Comparison of ENCODE assay signal across 7 mouse cellular contexts in genomic region chr3:108840000-108840715, GRCm38 (mm10). TPM values are rescaled to one million over a fixed set of nuclear protein-coding genes. Genes with fewer than 3 reads are reported as not detected.
DNase-seq lines count a peak whose midpoint lies in the region; ATAC-seq and TF ChIP-seq lines count a peak whose summit lies in the region.

Stxbp3 (minus strand) TSS chr3:108840526.

- H3K4me1 ChIP-seq in embryonic facial prominence, embryonic 10.5 days = peaks cover 19% of the 10 kb centered on the region
- no peaks in the 10 kb centered on the region for H3K4me1 ChIP-seq in intestine, postnatal 0 days (replicated peaks; ENCODE audit: control insufficient read depth, insufficient read depth, low read length)
- H3K4me1 ChIP-seq in midbrain, embryonic 12.5 days = 0 out of 2 replicates have a peak, but pooled peaks cover 2% of the 10 kb centered on the region
- H3K4me1 ChIP-seq in small intestine, adult 2 months (ENCODE audit: control insufficient read depth, insufficient read depth, insufficient read length, low read length) = peaks cover 7% of the 10 kb centered on the region

- peak within 1 kb of the TSS; percentile 80 for H3K4me3 ChIP-seq in embryonic facial prominence, embryonic 10.5 days
- peak within 1 kb of the TSS; percentile 83 for H3K4me3 ChIP-seq in intestine, postnatal 0 days (ENCODE audit: low read depth, low read length)
- H3K4me3 ChIP-seq in midbrain, embryonic 12.5 days = peak within 1 kb of the TSS; percentile 81
- H3K4me3 ChIP-seq in small intestine, adult 2 months (ENCODE audit: low read depth, low read length) = peak within 1 kb of the TSS; percentile 89

- peak; percentile 93 for TF ChIP-seq POLR2A in small intestine, adult 2 months (IDR thresholded peaks at IDR 0.05; ENCODE audit: low read depth, low read length)

- peak; percentile 99 for TF ChIP-seq CTCF in intestine, postnatal 0 days (IDR thresholded peaks at IDR 0.05; ENCODE audit: low read depth)
- TF ChIP-seq CTCF in small intestine, adult 2 months (IDR thresholded peaks at IDR 0.05; ENCODE audit: extremely low read depth, insufficient read length, insufficient replicate concordance, low read depth, low read length) = peak; percentile 95

- H3K9ac ChIP-seq in intestine, postnatal 0 days (ENCODE audit: low read depth, low read length) = peak within 1 kb of the TSS; percentile 67
- H3K9ac ChIP-seq in midbrain, embryonic 12.5 days (replicated peaks) = peak within 1 kb of the TSS; percentile 54

- H3K9me3 ChIP-seq in embryonic facial prominence, embryonic 10.5 days = no peaks in the 10 kb centered on the region
- H3K9me3 ChIP-seq in intestine, postnatal 0 days (ENCODE audit: control insufficient read depth) = no peaks in the 10 kb centered on the region
- no peaks in the 10 kb centered on the region for H3K9me3 ChIP-seq in midbrain, embryonic 12.5 days

- peaks cover 6% of the 10 kb centered on the region for H3K36me3 ChIP-seq in embryonic facial prominence, embryonic 10.5 days (replicated peaks)
- peaks cover 8% of the 10 kb centered on the region; the same call in 1 of the 2 replicates for H3K36me3 ChIP-seq in intestine, postnatal 0 days (ENCODE audit: control insufficient read depth, insufficient read depth)
- no peaks in the 10 kb centered on the region for H3K36me3 ChIP-seq in midbrain, embryonic 12.5 days
- H3K36me3 ChIP-seq in small intestine, adult 2 months (ENCODE audit: control insufficient read depth, insufficient read depth, low read length) = peaks cover 7% of the 10 kb centered on the region

- peak; percentile 95 for ATAC-seq in intestine, postnatal 0 days
- ATAC-seq in midbrain, embryonic 12.5 days (ENCODE audit: low FRiP score, low read depth) = peak; percentile 94

- no peaks in the 10 kb centered on the region for H3K27me3 ChIP-seq in embryonic facial prominence, embryonic 10.5 days (replicated peaks; ENCODE audit: low read depth, poor library complexity, severe bottlenecking)
- no peaks in the 10 kb centered on the region for H3K27me3 ChIP-seq in intestine, postnatal 0 days (replicated peaks; ENCODE audit: control insufficient read depth, insufficient read depth, low read length)
- no peaks in the 10 kb centered on the region for H3K27me3 ChIP-seq in midbrain, embryonic 12.5 days
- no peaks in the 10 kb centered on the region for H3K27me3 ChIP-seq in small intestine, adult 2 months (ENCODE audit: control insufficient read depth, insufficient read depth, low read length)

- peak within 1 kb of the TSS; percentile 86 for H3K27ac ChIP-seq in embryonic facial prominence, embryonic 10.5 days (replicated peaks)
- H3K27ac ChIP-seq in intestine, postnatal 0 days (ENCODE audit: low read depth, low read length) = peak within 1 kb of the TSS; percentile 86
- peak within 1 kb of the TSS; percentile 63 for H3K27ac ChIP-seq in midbrain, embryonic 12.5 days (replicated peaks)
- H3K27ac ChIP-seq in small intestine, adult 2 months (ENCODE audit: insufficient read depth, low read depth, low read length) = peak within 1 kb of the TSS; percentile 95

- DNase-seq in adrenal gland, postnatal 10 days = peak; percentile 100
- peak; percentile 98 for DNase-seq in embryonic facial prominence, embryonic 10.5 days (ENCODE audit: low spot score)
- no peak for DNase-seq in gonadal fat pad, adult 2 months (ENCODE audit: low read depth)
- peak; percentile 99 for DNase-seq in left cerebral cortex, postnatal 4 days

- WGBS in embryonic facial prominence, embryonic 10.5 days = under 1% methylated on average over 56 of the region's 56 CpGs
- 0% methylated on average over 56 of the region's 56 CpGs for WGBS in intestine, postnatal 0 days
- WGBS in midbrain, embryonic 12.5 days = under 1% methylated on average over 56 of the region's 56 CpGs
- 1% methylated on average over 56 of the region's 56 CpGs for WGBS in small intestine, adult 2 months

- intact Hi-C loops in left cerebral cortex, postnatal 4 days (cut with DNase I) = loop anchor here (10.0 kb wide), 1 partner anchor 225 kb away; no protein-coding TSS in a partner anchor

- H3K4me2 ChIP-seq in intestine, postnatal 0 days (replicated peaks; ENCODE audit: low read depth) = peak within 1 kb of the TSS; percentile 63
- H3K4me2 ChIP-seq in midbrain, embryonic 12.5 days (replicated peaks) = peak within 1 kb of the TSS; percentile 59

RNA-seq across cellular contexts. Expression of gene Stxbp3, which starts in this region (rescaled TPM):
- 10 to 100 TPM; 40.2 to 46.6 TPM for total RNA-seq in adrenal gland, postnatal 10 days (2021)
- polyA plus RNA-seq in embryonic facial prominence, embryonic 10.5 days (2016; fragmentation: Nextera tagmentation; extraction: Ambion mirVana) = 22.4 and 23.1 TPM in 2 replicates
- 14.2 and 17.3 TPM in 2 replicates for polyA plus RNA-seq in gonadal fat pad, adult 2 months (2012; rRNA removed)
- polyA plus RNA-seq in intestine, postnatal 0 days (2015; fragmentation: Nextera tagmentation; extraction: Ambion mirVana) = 40.5 and 48.6 TPM in 2 replicates
- total RNA-seq in left cerebral cortex, postnatal 4 days (2021) = 10 to 100 TPM; 10.6 to 12.2 TPM
- 23.1 and 23.3 TPM in 2 replicates for polyA plus RNA-seq in midbrain, embryonic 12.5 days (2016; fragmentation: Nextera tagmentation; extraction: Ambion mirVana)
- 1.7 and 4.5 TPM in 2 replicates for polyA plus RNA-seq in small intestine, adult 2 months (2012; rRNA removed)
